Mouse (Mus musculus) adrenal gland, adult 8-10 months (tissue): ENCODE data around the gene Vstm5. TPM values are rescaled to one million over a fixed set of nuclear protein-coding genes. Genes with fewer than 3 reads are reported as not detected.
"Not testable (repeated sequence)": the region's sequence is repeated elsewhere in the genome, so short reads cannot be mapped to it uniquely, and the experiment has no call there.

ENCODE experiments used
- DNase-seq: peaks from one replicate; pipeline ENCODE4 v3.0.0; 2022
- total RNA-seq, 4 experiments: library from RNA; stranded (reverse); gene quantifications; 2 replicates each; pipeline ENCODE4 v1.2.4; 2022

Gene Vstm5
- total RNA-seq, 4 experiments from 2014 or later: 0.67 to 1.3 (median 1.1) TPM

DNA sequence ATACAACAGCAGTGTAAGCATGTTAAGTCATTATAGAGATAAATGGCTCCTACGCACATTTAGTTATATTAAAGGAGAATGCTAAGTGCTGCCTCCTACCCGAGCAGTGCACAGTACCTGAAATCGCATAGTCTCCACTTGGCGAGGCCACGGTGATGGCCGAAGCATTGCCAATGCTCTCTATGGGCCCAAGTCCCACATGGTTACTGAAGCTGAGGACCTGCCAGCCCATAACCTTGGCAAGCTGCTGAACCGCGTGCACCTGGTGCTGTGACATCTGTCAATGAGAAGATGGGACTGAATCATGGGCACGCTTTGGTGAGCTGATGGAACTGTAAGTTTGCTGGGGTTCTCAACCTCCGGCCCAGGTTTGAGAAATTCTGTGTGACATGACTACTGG lies 24.6 kb downstream of the Vstm5 start:
- no peak for DNase-seq

DNA sequence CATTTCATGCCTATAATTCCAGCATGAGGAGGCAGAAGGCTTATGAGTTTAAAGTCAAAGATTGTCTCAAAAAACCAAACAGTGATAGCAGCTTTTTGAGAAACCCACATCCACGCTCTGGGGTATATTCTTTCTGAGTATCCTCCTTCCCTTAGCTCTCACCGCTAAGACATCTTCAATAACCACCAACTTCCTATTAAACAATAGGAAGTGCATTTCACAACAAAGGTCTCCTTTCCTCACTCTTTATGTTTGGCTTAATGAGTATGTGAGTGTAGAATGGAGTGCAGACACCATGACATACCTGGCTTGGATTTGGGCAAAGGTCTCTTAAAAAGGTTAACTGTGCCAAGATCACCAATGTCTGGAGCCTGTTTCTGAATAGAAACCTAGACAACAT lies 35.1 kb downstream of the Vstm5 start:
- no peak for DNase-seq

DNA sequence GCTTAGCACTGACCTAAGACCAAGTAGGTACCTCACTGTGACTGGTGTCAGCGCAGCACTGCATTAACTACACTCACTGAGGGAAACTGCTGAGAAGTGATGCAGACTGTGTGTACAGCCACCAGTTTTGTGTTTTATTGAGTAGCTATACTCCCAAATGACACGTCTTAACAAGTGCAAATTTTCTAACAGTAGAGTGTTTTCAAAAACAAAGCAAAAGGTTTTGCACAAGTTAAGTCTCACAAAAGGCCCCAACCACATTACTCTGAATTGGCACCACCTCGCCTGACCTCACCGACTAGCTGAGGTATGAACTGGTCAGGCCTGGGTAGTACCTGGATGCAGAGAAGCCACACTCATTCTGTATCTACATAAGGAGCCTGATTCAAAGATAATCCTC lies 38.0 kb downstream of the Vstm5 start:
- no peak for DNase-seq

DNA sequence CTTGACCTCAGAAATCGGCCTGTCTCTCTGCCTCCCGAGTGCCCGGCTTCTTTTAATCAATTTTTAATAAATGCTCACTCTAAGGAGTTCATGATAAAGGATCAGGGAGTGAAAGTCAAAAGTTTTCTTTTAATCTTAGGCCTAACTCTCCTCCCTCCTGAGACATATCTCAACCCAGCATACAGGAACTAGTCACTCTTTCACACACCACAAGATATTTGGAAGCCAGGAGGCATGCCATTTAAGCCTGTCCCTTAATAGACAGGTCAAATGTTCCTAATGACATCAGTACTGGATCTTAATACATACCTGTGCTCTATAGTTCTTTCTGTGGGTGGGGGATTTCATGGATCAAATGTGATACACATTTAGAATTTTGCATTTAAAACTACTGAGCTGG lies 39.5 kb downstream of the Vstm5 start:
- no peak for DNase-seq

DNA sequence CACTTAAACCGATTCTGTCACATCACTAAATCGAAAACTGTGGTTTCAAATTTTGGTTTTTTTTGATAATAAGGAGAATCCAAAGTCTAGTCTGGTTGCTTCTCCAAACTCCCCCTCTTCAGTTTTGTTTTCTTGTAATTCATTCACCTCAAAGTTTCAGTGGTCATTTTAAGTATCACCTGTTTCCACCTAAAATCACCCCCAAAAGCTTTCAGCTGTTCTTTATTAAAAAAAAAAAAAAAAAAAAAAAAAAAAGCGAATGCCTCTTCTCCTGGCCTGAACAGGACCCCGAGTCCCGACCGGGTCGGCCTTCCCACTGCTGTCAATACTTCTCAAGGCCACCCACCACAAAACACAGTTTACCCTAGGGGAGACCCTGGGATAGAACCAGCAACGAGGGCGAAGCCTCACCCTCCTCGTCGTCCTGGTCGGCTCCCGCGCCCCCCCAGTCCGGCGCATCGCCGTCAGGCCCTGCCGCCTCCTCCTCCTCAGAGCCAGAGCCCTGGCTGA lies 40.3 kb downstream of the Vstm5 start:
- DNase-seq: no peak

DNA sequence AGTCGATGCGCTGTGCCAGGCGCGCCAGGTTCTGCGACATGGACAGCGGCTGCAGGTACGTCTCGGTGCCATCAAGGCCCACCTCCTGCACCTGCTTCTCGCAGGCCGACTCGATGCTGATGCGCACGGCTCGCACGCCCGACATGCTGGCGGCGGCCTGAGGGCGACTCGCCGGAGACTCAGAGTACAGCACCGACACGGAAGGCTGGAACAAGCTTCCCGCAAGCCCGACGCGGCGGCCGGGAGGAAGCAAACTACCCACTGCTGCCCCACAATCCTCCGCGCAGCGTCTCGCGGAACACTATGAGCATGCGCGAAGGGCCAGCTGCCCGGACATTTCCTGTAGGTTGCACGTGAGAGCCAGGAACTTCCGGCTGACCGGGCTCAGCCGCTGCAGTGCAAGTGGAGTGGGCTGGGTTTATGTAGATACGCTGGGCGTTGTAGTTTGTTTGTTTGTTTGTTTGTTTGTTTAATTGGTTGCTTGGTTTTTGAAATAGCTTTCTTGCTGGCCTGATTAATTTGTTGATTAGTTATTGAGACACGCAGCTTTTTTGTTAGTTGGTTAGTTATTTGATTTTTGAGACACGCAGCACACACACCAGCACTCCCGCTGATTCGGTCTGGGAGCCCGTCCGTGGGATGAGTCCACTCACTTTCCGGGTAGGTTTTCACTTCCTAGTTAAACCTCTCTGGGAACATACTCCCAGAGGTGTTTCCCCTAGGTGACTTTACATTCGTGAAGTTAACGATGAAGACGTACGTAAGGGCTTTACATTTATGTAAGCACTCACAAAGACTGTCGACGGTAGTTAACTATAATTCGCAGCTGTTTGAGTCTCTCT lies 41.0 kb downstream of the Vstm5 start, which contains the start of gene Med17:
Gene Med17 (minus strand): TSS at position 283 of the 842 bp plus-strand sequence.
- DNase-seq: peak; percentile 92

DNA sequence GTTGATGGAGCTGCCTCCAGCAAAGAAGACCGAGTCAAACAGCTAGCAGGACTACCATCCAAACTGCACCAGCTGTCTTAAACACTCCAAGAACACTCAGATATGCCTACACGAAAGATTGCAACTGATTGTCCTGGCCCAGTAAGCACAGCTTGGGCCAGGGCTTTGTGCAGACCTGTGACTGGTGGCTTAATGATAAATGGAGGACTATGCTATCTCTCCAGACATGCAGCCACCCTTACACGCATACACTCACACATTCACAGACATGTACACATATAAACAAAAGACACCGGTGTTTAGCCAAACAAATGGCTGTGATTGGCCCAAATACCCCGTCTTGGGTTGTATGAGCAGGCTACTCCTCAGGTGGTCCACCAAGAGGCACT lies 41.6 kb downstream of the Vstm5 start:
- DNase-seq: no peak

DNA sequence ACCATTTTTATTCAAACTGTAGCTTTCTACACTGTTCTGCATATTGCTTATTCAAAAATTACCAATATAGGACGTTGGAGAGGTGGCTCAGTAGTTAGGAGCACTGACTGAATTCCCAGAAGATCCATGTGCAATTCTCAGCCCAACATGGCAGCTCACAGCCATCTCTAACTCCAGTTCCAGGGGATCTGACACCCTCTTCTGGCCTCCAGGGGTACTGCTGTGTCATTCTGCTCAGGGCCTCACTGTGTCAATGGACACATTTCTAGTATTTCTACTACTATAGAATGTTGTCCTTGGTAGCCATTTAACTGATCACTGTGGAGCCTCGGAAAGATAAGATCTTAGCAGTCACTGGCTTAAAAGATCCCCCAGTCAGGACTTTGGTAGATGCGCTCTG lies 46.6 kb downstream of the Vstm5 start:
- no peak for DNase-seq

DNA sequence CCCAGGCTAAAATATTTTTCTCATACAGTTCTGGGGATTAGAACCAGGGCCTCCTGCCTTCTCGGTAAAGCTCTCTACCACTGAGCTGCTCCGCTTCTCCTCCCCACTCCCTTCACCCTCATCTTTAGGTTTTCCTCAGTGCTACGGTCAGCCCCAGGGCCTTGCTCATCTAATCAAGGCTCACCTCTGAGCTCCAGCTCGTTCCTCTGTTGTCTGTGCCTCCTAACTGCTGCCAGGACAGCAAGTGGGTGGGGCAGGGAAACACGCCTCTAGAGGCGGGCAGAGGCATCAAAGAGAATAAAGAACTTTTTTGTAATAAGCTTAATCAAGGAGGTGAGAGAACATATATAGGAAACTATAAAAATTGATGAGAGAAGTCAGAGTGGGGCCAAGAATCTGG lies 49.0 kb downstream of the Vstm5 start:
- DNase-seq: no peak

DNA sequence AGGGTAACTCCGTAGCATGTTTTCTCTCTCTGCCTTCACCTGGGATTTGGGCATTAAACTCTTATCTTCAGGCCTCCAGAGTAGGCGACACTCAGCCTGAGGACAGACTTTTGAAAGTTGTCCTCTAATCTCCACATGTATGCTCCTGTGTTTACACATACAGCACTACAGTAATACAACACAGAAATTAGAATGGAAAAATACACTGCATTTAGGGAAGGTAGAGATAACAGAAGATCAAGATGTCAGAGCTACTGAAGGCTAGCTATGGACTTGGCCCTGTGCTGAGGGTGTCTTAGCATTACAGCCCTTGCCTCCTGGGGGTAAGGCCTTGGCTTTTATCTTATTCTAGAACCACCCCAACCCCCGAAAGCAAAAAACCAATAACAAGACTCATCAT lies 49.6 kb downstream of the Vstm5 start:
- DNase-seq: no peak

DNA sequence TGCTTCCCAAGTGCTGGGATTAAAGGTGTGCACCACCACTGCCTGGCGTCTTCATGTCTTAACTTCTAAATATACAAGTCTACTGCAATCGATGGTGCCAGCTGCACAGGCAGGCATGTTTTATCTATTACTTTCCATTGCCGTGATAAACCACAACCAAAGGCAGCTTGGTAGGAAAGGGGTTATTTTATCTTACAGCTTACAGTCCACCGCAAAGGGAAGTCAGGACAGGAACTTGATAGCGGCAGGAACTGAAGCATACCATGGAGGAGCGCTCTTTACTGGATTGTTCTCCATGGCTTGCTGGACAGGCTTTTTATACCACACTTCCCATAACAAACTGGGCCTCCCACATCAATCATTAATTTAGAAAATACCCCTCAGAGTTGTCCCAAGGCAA lies 50.4 kb downstream of the Vstm5 start:
- no peak for DNase-seq

DNA sequence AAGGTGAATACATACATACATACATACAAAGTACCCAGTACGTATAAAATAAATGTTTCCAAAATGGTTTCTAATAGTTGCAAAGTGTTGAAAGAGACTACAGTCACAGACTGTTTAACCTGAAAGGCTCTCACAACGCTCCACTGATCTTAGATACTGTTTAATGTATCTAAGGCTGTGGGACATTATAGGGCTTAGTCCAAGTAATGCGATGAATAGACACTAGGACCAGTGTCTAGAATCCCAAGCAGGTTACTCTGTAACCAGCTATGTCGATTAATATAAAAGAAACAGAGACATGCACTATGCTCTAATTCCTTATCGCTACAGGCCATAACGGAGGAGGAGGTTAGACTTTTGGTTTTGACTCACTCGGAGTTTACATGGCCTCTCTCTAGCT lies 58.3 kb downstream of the Vstm5 start:
- DNase-seq: no peak

DNA sequence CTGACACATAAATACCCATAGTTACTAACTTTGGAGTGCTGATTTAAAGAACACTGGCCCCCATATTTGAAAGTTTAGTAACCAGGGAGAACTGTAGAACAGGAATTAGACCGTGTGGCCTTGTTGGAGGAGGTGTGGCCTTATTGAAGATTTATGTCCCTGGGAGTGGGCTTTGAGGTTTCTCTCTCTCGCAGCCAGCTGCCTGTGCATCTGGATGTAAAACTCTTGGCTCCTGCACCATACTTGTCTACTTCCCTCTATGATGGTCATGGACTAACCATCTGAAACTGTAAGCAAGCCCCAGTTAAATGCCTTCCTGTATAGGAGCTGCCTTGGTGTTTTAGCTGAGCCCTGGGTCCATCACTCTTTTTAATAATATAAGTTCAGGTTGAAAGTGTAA lies 59.6 kb downstream of the Vstm5 start:
- DNase-seq: no peak

DNA sequence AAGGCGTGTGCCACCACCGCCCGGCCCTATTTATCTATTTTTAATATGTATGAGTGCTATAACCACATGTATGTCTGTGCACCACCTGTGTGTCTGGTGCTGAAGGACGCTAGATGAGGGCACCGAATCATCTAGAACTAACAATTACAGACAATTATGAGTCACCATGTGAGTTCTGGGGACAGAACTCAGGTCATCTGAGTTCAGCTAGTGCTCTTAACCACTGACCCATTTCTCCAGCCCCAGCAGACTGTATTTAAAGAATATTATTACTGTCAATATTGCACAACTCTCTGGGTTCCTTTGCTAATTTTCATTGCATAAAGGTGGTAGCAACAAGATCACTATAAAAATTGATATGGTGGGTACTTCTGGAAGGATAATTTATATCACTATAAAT lies 61.2 kb downstream of the Vstm5 start:
- DNase-seq: no peak

DNA sequence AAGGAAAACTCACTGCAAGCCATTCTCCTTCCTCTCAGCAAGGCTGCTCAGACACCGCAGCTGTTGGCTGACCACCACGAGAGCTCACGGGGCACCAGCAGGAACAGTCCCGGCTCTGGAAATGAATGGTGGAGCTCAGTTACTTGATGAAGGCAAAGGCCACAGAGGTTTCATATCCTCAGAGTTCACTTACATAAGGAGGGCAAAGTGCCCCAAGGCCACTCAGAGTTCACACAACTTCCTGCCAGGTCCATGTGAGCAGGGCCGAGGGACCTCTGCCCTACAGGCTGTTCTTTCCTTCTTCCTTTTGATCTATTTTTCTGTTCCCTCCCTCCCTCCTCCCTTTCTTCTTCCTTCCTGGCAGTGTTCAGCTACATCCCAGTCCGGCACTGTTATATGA lies 62.6 kb downstream of the Vstm5 start:
- peak; percentile 80 for DNase-seq

DNA sequence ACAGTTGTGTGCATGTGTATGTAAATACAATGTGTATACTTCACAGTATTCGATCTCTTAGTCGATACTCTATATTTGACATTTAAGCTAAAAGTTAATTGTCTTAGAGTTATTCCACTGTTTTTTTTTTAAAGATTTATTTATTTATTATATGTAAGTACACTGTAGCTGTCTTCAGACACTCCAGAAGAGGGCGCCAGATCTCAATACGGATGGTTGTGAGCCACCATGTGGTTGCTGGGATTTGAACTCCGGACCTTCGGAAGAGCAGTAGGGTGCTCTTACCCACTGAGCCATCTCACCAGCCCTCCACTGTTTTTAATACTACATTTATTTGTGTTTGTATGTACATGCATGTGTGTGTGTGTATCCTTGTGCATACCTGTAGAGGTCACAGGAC lies 63.2 kb downstream of the Vstm5 start:
- DNase-seq: not testable (repeated sequence)

DNA sequence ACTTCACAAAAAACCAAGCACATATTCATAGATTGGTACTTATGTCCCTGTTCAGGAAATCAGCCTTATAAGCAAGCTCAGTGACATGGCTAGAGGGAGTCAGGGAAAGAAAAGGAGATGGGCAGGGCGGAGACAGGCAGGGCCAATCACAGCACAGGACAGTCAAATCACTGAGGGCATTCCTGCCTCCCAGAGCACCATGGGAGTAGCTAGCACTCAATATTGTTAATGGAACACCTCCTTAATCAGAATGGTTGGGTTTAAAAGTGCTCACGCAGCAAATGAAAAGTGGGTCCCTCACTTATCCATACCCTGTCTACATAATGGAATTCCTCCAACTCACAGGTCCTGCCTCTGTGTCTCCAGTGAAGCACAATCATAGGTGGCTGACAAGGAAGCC lies 64.0 kb downstream of the Vstm5 start:
- peak; percentile 29 for DNase-seq

DNA sequence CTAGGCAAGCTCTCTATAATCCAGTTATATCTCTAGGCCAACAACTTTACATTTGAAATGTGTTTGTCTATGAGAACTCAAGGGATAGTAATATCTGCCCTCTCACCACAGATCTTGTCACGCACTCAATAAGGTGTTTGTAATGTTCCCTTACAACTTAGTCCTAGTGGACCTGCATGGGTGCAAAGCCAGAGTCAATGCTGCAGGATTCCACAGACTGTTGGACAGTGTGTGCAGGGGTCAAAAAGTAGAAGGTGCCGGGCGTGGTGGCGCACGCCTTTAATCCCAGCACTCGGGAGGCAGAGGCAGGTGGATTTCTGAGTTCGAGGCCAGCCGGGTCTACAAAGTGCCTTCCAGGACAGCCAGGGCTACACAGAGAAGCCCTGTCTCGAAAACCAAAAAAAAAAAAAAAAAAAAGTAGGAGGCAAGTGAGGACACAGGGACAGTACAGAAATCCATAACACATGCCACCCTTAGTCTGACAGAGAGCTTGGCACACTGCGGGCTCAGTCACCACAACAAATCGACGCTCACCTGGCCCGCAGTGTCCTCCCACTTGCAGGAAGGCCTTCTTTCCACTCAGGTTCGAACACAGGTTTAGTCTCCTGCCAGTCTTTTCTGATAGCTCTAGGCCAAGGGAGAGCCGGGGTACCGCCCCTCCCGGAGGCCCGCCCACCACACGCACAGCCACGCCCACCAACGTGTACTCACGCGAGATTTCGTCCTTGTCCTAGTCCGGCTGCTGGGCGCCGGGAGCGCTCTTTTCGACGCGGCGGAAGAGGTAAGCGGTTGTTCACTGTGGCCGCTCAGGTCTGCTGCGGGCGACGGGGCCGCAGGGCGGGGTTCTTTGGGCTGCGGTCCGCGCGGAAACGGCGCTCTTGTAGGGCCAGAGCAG lies 66.9 kb downstream of the Vstm5 start, which contains the start of gene Taf1d:
Gene Taf1d (plus strand): TSS at position 712 of the 895 bp plus-strand sequence.
- peak; percentile 95 for DNase-seq

DNA sequence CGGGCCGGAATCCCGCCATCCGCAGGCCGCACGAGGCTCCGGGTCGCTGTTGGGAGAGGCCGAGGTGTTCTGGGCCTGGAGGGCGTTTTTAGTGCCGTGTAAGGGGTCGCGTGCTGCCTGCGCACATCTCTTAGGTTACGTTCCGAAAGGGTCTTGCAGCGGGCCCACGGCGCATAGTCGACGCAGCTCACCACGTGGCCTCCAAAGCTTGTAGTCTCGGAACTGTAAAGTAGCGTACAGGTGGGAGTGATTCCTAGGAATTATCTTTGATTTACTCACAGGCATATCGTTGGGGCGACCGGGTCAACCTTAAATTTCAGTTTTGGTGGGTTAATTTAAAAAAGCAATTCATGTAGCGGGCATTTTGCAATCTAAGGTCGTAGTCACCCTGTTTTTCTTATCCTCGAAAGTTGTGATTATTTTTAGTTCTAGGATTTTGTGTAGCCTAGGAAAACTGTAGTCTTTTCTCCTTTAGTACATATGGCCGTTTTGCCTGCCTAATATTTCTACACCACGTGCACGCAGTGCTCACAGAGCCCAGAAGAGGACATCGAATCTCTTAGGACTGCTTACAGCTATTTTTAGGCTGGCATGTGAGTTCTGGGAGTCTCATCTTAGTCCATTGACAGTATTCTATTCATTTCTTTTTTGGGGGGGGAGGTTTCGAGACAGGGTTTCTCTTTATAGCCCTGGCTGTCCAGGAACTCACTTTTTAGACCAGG lies 67.7 kb downstream of the Vstm5 start, which contains the start of gene 4931406C07Rik:
Gene 4931406C07Rik (minus strand): TSS at position 51 of the 722 bp plus-strand sequence.
- no peak for DNase-seq

DNA sequence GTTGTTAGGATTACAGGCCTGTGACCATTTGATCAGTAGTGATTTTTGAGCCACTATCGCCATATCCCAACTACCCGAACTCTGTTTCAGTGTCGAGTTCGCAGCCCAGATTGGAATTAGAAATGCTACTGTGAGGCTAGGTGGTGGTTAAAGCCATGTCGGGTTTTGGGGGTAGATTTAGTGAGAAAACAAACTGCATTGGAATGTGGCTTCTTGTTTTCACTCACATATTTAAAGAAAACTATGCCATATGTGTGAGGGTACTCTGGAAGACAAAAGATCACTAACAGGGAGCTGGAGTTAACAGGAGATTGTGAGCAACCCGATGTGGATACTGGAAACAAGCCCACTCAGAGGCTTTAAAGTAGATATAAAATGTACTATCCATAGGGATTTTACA lies 68.4 kb downstream of the Vstm5 start:
- no peak for DNase-seq

DNA sequence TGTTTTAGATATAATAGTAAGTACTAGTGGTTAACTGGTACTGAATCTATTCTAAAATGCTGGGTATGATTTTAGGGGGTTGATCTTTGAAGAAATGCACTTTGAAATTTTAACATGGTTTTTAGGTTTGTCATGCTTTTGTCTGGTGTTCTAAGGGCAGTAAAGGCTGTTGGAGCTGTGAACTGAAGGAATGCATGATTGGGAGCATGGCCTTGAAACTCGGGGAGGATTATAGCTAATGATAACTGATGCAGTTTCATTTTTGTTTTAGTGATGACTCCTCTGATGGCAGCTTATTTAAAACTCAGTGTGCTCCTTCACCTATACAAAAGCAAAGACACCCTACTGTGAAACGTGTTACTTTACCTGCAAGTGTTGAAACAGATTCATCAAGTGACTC lies 69.4 kb downstream of the Vstm5 start:
- DNase-seq: no peak
